Mouse (Mus musculus) spleen, adult 2 months (tissue): ENCODE data around the gene Brsk2.

Experiments used
- CTCF ChIP-seq: fragments of 200-500 bp; IDR thresholded peaks from 2 replicates; pipeline ENCODE4 v1.5.1; 2011; ENCODE audit warnings: mild to moderate bottlenecking, inconsistent platforms; ENCODE audit not compliant: insufficient read depth, insufficient read length, insufficient replicate concordance; ENCODE audit errors: extremely low read depth
- POLR2A ChIP-seq: fragments of 200-500 bp; IDR thresholded peaks from 2 replicates; pipeline ENCODE4 v1.6.1; 2011; ENCODE audit warnings: low read depth, low read length, inconsistent platforms

DNA sequence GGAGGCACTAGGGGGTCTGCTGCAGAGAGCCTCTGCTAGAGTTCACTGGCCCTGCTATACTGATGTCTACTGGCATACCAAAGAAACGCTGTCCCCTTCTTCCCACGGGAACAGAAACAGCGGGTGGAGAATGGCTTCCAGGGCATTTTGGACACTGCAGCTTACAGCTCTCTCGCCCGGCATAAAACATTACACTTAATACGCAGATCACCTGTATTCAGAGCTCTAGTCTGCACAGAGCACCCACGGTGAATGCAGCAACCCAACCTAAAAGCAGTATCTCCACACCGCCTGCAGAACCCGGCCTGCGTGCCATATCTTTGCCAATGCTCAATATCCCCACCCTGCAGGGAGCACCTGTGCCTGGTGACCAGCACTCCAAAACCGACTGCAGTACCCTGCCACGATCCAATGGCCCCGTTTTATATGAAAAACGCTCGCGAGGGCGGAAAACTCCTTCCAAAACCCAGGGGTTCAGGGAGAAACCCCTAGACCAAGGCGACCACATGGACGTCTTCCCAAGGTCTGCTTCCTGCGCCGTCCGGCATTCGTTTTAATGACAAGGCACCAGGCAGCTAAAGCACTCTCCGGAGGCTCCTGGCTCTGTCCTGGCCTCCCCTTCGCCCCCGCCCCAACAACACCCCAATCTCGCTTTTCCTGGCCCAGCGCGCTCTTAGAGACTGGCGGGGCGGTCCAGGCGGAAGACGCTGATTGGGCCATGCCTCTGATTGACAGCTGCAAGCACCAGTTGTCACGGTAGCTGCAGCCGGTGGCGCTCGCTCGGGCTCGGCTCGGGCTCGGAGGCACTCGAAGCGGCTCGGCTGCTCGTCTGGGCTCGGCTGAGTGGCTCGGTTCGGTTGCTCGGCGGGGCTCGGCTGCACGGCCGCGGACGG is at the start of gene Brsk2:
- TF ChIP-seq CTCF (no peak), POLR2A (no peak)
